Mouse (Mus musculus) erythroblast, adult 5-6 weeks (primary cell): ENCODE results near the gene Ghr. TPM values are rescaled to one million over a fixed set of nuclear protein-coding genes. Genes with fewer than 3 reads are reported as not detected.

Source experiments
- ATAC-seq: replicated peaks from 2 replicates; pipeline ENCODE4 v1.8.0; 2016; ENCODE audit warnings: moderate number of reproducible peaks, mild to moderate bottlenecking, moderate TSS enrichment, inconsistent platforms; ENCODE audit not compliant: poor library complexity, low FRiP score, severe bottlenecking
- total RNA-seq, 2 experiments: library from RNA; stranded (forward) in 1 of 2; stranded (reverse) in 1 of 2; fragments of 150-400 nt in 1 of 2; fragments of 200-764, 138-1000 nt in 1 of 2; gene quantifications; 2 replicates each; pipeline versions ENCODE4 v1.2.3 to v1.2.4; 2015 to 2017; ENCODE audit warnings: low replicate concordance in 2 of 2

Ghr gene
- total RNA-seq, 2 experiments from 2014 or later: 4.4 TPM; not detected in 1

DNA sequence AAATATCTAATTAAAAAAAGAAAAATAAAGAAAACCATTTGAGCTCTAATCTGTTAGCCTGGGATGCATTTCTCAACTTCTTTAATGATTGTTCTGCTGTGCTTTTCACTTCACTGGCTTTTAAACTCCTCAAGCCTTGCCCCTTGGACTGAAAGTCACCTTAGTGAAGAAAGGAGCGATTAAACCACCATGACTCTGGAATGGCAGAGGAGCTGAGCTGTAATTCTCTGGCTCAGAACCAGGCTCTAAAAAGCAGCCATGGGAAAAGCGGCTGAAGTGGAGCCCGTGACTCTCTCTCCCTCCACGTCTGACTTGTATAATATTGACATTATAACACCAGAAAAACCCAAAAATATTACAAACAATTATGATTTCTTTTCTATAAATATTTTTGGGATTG lies 126.7 kb downstream of the Ghr start:
- ATAC-seq: no peak

DNA sequence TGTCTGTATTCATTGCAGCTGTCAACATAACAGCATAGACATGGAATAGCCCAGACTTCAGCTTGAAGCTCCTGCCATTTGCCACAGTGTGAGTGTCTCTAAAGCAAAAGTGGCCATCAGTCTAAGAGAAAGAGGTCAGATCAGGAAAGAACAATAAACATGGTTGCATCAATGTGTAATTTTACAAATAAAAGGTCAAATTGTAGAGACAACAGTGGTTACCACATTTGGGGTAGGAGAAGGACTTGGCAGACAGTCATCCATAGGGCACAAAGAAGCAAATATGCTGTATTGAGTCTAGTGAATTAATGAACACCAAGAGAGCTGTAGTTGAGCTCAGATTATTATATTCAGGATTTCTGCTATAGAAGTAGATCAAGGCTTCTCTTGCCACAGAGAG lies 127.7 kb downstream of the Ghr start:
- ATAC-seq: no peak

DNA sequence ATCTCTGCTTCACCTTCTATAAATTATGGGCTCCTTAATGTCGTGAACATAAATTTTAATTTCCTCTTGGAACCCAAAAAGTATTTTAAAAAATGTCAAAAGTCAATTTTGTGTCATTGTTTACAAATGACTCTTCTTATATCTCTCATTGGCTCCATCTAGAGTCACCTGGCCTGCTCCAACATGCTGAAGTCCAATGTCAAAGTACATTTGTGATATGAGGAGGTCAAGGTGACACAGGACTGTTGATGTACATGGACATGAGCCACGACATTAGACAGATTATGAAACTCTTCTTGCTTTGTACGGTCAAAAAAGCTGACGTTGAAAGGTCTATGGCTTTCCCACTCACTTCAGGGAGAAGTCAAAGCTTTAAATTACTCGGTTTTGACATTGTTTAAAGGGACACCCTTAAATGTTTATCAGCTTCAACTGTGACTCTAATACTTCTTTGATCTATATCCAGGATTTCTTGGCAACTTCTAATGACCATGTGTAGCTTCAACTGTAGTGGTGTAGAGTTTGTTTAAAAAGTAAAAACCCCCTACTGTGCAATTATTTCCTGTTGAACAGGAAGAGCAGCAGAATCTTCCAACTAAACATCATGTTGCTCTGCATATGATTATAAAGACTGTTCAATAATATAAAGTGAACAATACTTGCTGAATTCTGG lies 131.1 kb downstream of the Ghr start:
- no peak for ATAC-seq

DNA sequence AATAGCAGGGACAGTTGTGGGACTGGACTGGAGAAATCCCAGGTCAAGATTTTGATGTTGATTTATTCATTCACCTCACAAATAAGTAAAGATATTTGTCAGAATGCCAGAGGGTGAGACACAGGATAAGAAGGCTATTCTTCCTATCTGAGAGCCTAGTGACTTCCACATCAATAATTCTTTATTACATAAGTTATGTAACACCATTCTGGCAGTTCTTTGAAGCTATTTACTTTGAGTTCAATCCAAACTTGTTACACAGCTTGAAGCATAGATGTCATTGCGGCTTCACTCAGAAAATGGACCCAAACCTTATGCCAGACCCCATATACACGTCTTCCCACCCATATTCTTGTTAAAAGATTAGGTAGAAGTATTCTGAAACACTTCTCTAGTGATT lies 133.7 kb downstream of the Ghr start:
- no peak for ATAC-seq

DNA sequence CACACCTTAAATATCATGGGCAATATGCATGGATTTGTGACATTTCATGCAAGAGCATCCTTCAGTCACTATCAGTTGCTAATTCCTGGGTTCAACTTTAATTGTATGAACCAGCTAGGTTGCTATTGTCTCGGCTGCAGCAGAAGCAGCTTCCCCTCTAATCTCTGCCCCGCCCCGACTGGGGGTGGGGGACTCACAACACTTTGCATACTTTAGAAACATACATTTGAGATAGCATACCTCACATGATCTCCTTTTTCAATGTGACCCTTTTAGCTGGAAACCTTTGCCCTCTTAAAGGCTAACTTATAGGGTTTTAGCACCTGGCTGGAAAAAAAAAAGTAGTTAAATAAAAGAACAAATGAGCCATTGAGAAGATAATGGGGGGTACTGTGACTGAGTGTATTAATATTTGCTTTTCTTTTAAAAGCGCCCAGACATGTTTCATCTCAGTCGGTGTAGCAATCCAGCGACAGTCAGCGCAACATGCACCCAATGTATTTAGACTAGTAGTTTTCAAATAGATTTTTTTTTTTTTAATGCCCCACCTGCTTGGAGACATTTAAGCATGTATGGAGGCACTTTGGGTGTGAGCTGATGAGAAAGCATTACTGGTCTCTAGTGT lies 137.9 kb downstream of the Ghr start:
- ATAC-seq: no peak

DNA sequence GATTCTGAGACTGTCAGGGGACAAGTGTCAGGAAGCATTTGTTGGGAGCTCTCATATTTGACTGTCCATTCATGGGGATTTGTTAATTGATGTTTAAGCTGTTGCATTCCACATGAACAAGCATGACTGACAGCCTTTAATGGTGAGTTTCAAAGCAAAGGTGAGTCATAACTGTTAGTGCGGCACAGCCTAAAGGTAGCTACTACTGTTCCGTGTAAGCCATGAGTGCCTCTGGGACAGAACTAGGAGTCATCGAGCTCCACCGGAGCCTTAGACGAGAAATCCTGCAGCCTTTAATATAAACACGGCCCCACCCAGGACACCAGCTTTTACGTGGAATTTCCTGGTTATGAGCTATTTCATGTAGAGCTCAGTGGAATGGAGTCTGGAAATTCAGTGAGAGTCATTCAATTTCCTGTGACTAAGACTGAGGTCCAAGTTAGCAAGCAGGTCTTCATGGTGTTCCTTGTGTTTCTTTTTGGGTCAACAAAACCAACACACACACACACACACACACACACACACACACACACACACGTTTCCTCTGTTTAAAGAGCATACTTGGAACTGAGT lies 138.8 kb downstream of the Ghr start:
- no peak for ATAC-seq

DNA sequence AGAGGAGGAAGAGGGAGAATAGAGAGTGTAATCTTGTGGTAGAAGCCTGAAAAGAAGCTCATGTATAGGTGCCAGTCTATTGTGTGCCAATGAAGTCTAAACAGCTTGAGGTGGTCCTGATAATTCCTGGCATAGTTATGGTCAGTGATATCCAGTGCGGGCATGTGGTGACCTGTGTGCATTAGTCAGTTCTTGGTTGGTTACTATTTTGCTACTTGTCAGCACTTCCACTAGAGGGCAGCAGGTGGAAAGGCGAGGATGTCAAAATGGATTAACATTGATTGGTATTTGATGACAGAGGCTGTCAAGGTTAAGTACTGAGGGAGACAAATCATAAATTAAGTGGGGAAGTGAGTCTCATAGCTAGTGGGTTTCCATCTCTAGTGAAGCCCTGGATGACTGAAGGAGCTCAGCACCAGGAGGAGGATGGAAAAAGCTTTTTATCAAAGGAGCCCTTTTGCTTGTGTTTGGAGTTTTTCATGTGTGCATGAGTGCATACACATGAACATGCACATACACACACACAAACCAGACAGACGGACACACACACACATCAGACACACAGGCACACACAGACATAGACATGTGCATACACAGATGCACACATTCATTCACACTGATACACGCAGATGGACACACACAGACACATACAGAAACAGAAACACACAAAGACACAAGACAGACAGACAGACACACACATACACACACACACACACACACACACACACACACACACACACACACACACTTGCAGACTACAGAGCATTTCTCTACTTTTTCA lies 141.6 kb downstream of the Ghr start:
- no peak for ATAC-seq

DNA sequence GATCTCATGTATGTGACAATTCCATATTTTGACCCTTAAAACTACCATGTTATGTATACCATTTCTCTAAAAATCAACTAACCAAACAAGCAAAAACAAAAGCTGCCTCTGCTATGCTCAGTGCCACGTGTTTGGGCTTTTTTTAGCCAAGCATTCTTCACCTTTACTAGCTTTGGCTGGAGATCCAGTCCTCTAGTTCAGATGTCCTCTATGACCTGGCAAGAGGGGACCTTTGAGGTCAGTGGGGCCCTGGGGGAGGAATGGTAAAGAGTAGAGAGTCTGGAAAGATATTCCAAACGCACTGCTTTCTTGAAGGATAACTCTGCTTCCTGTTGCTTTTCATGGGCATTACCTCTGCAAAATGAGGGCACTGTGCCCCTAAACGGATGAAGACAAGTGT lies 145.9 kb downstream of the Ghr start:
- ATAC-seq: no peak

DNA sequence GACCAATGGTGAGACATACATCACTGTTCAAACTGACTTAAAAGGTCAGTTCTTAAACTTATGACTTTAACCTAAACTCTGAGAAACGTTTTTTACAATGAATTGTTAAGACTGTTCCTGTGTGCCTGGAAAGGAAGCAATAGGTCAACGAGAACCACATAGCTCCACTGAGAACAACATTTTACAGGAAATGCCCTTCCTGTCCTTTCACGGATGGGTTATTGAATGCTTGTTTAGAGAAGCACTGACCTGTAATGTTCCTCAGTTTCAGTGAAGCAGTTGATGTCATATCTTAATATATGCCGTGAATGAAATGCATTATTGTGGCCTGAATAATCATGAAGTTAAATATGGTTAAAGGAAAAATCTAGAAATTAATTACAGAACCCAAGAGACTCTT lies 147.7 kb downstream of the Ghr start:
- no peak for ATAC-seq

DNA sequence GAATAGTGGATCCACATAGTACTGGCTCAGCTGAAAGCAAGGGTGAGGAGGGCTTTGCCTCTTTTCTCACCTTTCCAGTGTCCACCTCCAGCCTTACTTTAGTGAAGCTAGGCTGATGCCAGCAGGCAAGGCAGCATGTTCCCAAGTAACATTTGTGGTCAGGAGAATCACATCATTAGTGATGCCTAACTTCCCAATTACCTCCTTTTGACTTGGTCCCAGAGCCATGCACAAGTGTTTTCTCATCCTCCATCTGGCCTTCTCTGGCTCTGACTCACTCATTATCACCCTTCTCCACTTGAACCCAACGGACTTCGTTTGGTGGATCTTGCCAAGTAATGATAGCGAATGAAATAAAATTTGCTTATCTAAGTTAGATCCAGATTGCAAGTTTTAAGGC lies 148.8 kb downstream of the Ghr start:
- ATAC-seq: no peak

DNA sequence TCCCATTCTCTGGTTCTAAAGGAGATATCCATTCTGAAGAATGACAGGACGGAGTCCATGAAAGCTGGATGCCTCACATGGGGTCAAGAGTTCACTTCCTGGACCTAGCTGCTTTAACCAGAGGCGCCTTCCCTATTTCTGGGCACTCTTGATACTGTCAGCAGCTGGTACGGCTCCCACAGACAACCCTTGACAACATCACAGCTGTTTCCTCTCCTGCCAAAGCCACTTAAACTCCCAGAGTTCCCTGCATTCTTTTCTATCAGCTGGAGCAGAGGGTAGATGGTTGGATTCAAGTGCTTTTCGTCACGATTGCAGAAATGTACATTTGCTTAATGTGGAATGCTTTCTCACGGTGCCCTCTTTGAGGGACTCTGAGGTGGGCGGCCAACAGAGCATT lies 150.0 kb downstream of the Ghr start:
- no peak for ATAC-seq

DNA sequence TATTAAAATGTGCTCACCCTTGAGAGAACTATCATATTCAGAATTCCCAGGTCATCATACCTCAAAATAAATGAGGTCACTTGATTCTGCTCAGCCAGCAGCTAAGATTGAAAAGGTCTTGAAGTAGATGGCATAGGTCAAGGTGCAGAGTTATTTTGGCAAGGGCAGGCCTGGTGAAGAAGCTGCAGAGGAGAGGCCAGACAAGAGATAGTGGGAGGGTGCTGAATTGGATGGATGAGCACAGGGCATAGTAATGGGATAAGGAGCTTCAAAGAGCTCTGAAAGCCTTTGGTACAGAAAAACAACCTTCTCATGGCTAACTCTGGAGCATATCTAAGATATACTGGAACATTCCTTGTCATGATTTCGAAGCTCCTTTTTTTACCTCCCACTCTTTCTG lies 150.5 kb downstream of the Ghr start:
- ATAC-seq: no peak

DNA sequence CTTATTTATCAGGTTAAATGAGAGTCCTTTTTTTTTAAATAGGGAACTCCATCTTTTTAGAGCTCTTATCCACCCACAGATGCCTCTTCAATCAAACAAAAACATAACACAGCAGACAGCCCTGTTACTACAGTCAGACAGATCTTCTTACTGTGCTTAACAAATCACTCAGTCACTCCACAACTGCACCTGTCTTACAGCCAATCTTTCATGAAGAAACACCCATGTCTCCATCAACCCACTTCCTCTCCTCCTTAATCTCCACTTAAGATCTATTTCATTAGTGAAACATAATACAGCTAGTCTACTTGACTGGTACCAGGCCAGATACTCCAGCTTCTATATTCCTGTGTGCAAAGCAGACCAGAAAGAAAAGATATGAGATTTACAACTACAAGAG lies 153.9 kb downstream of the Ghr start:
- no peak for ATAC-seq

DNA sequence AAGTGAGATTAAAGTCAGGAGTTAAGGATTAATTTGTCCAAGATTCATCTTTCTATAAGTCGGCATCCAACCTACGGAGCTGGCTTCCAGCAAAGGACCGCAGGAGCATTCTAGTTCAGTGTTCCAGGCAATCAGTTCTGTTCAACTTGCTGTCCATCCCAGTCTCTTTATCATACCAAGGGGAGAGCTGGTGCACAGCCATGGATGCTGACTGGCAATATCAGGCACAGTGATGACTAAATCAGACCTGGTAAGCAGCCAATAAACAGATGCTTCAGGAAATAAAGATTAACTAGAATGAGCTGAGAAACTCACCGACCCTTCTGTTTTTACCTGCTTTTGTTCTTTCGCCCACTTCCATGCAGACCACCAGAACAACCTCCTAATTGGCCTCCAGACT lies 154.3 kb downstream of the Ghr start:
- ATAC-seq: no peak

DNA sequence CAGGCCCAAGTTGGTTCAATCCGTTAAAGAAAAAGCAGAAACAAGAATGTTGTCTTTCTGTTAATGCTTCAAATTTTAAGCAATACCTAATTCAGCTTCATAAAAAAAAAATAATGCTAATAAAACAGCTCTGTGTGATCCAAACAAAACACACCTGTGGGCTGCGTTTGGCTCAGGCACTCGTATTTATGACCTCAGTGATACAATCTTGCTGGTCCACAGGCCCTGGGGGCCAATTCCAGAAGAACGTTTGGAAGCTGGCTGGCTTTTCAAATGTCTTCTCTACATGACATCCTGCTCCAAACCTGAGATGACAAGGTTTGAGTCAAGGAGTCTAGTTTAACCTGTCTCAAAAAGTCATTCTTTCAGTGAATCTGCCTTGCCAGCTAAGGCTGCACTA lies 156.9 kb downstream of the Ghr start:
- ATAC-seq: no peak

DNA sequence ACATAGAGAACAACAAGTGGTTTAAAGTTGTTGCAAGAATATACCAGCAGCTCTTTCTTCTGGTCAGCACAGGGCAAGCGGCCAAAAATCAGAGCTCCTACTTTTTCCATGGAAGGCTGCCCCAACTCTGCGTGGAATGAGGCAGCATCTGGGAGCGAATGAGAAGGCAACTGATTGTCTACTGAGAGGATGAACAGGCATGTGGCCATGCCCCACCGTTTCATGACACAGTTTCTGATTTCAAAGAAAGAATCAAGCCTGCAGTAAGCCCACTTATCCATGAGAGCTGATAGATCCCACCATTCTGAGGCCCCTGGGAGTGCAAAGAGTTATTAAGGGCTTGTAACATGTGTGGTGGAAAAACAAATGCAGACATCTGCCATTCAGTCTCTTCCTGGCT lies 160.1 kb downstream of the Ghr start:
- no peak for ATAC-seq

DNA sequence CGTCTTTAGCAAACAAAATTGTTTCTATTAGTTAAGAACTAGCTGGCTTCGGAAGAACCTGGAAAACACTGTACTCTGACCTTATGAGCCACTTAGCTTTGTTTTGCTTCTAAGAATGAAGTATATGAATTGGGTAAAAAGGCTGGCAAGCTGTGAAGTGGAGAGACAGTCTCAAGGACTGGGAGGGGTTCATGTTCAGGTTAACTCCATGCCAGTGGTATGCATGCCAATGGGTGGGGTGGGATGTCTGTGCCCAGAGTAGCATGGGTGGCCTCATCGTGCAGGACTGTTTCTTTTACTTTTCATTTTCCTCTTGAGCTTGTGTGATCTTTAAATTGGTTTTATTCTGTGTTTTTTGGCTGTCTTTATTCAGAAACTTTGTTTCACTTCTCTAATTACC lies 165.6 kb downstream of the Ghr start:
- ATAC-seq: no peak

DNA sequence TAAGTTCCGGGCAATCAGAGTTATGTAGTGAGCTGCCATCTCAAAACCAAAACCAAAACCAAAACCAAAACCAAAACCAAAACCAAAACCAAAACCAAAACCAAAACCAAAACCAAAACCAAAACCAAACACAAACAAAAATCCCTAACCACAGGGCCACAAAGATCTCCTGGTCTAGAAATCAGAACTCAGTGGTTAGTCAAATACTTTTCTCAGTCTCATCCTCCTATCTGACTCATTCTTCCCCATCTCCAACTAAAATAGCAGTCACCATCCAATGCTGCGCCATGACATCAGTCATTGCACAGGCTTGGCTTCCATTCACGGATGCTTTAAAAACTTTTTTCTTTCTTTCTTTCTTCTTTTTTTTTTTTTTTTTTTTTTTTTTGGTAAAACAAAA lies 170.2 kb downstream of the Ghr start:
- no peak for ATAC-seq

DNA sequence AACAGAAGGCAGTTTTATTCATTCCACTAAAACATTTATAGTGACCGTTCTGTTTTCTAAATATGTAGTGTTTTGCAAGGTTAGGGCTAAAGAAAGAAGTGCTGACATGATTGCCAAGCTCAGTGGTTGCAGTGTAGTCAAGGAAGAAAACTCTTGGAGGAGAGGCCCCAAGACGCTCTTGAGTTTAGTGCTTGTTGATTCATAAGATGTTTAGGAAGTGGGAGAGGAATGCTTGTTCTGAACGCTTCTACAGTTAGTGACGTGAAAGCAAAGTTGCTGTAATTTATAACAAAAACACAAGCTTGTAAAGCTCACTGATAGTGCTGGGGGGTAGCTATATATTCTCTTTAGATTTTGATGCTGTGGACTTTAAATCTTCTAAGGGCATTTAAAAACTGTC lies 174.8 kb downstream of the Ghr start:
- no peak for ATAC-seq

DNA sequence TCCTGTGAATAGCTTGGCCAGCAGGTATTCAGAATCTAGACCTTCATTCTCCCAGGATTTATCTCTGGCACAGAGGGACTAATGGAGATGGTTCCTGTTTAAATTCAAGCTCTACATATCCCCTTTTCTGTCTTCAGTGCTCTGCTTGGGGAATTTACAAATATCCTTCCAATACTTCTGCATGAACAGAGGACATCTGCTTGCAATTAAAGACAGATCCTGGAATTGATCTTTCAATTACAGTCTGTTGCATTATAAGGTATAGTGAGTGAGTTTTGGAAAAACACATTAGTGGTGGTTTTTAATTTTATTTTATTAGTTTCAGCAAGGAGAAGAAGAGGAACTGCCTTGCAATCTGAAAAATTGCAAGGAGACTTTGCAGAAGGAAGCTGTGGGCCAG lies 184.1 kb downstream of the Ghr start:
- ATAC-seq: no peak
